Mouse (Mus musculus) cortical plate, adult 2 months (tissue): ENCODE data around the gene Lmx1a.

Experiments used
- CTCF ChIP-seq: fragments of 200-500 bp; IDR thresholded peaks from 2 replicates; pipeline ENCODE4 v1.5.1; 2011; ENCODE audit warnings: mild to moderate bottlenecking, control low read depth, low read length; ENCODE audit not compliant: insufficient read depth; ENCODE audit errors: extremely low read depth
- POLR2A ChIP-seq: fragments of 200-500 bp; IDR thresholded peaks from 2 replicates; pipeline ENCODE4 v1.6.1; 2011; ENCODE audit warnings: mild to moderate bottlenecking, low read length, control low read depth; ENCODE audit not compliant: insufficient read depth; ENCODE audit errors: extremely low read depth

DNA sequence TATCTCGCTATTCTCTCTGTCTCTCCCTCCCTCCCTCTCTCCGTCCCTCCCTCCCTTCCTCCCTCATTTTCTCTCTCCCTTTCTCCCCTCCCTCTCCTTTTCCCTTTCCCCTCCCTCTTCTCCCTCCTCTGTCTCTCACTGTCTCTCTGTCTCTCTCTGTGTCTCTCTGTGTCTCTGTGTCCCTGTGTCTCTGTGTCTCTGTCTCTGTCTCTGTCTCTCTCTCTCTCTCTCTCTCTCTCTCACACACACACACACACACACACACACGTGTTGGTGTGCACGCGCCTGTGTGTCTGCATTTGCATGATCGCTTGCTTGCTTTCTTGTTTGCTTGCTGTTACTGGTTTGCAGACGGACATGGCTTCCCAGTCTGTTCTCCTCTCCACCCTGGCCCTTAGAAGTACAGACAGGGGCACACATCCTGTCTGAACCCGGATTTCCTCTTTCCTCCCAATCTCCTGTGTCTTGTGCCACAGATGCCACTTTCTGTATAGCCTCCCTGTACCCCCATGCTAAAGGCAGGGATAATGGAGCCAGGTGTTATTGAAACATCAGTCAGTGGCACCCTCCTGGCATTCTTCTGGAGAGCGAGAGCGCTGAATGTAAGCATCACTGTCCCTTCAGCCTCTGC, 114.4 kb downstream of the Lmx1a start:
- no peak for TF ChIP-seq CTCF
- no peak for TF ChIP-seq POLR2A
